ENCODE assay signal across 8 mouse cellular contexts in genomic region chr8:70131166-70131883, GRCm38 (mm10). TPM values are rescaled to one million over a fixed set of nuclear protein-coding genes. Genes with fewer than 3 reads are reported as not detected.
A peak's percentile ranks its signal among the peaks of the same experiment; 100 is the strongest.
DNase-seq lines count a peak whose midpoint lies in the region; ATAC-seq and TF ChIP-seq lines count a peak whose summit lies in the region.

Gene Nr2c2ap (plus strand): TSS chr8:70131333.

- peak; percentile 70 for ATAC-seq in embryonic facial prominence, embryonic 13.5 days (ENCODE audit: insufficient number of reproducible peaks, insufficient read depth, low FRiP score, low TSS enrichment, low read depth)
- ATAC-seq in limb, embryonic 15.5 days (ENCODE audit: insufficient number of reproducible peaks, low FRiP score, low TSS enrichment, low read depth) = peak; percentile 69; the same call in 1 of the 2 replicates

- 1% methylated on average over 37 of the region's 37 CpGs for WGBS in embryonic facial prominence, embryonic 13.5 days
- WGBS in heart, adult 2 months = 2% methylated on average over 37 of the region's 37 CpGs
- WGBS in limb, embryonic 15.5 days = 3% methylated on average over 37 of the region's 37 CpGs

- 0 out of 2 replicates have a peak, but pooled peaks have one; percentile 38 for TF ChIP-seq EP300 in heart, adult 2 months (IDR thresholded peaks at IDR 0.05; ENCODE audit: insufficient read depth, low read depth, low read length)

- H3K9me3 ChIP-seq in embryonic facial prominence, embryonic 13.5 days = no peaks in the 10 kb centered on the region
- no peaks in the 10 kb centered on the region for H3K9me3 ChIP-seq in limb, embryonic 15.5 days

- H3K79me2 ChIP-seq in heart, adult 2 months (replicated peaks; ENCODE audit: control insufficient read depth, insufficient read depth, low read length) = no peaks in the 10 kb centered on the region

- DNase-seq in 3T3-L1 (ENCODE audit: low read depth, low spot score) = peak; percentile 95
- DNase-seq in adrenal gland, postnatal 25 days = peak; percentile 87
- DNase-seq in heart, adult 2 months = peak; percentile 89
- DNase-seq in kidney, adult 8-10 months = peak; percentile 79 to 86
- peak; percentile 35 to 64 for DNase-seq in monocyte, adult 2 months (ENCODE audit: low read depth in 1 of 2, low spot score in 2 of 2)
- peak; percentile 85 to 87 for DNase-seq in spleen, postnatal 36 days (ENCODE audit: low spot score in 2 of 2)

- intact Hi-C loops in heart, adult 2 months (cut with DNase I) = loop anchor here (1.0 to 5.0 kb wide), 2 partner anchors 8 to 134 kb away; partner anchors contain the start of genes Borcs8, Gatad2a, Mef2b and Rfxank

- H3K9ac ChIP-seq in embryonic facial prominence, embryonic 13.5 days = peak within 1 kb of the TSS; percentile 77
- H3K9ac ChIP-seq in heart, adult 2 months (ENCODE audit: low read depth, low read length) = peak within 1 kb of the TSS; percentile 55
- peak within 1 kb of the TSS; percentile 62 for H3K9ac ChIP-seq in limb, embryonic 15.5 days

- peak; percentile 30 for TF ChIP-seq CTCF in heart, adult 2 months (IDR thresholded peaks at IDR 0.05)

- H3K36me3 ChIP-seq in embryonic facial prominence, embryonic 13.5 days = peaks cover 43% of the 10 kb centered on the region
- H3K36me3 ChIP-seq in heart, adult 2 months (ENCODE audit: control insufficient read depth, insufficient read depth, low read length) = no peaks in the 10 kb centered on the region
- peaks cover 41% of the 10 kb centered on the region for H3K36me3 ChIP-seq in limb, embryonic 15.5 days

- TF ChIP-seq POLR2A in heart, adult 2 months (IDR thresholded peaks at IDR 0.05; ENCODE audit: insufficient read depth, low read depth, low read length) = peak; percentile 74

- H3K27me3 ChIP-seq in embryonic facial prominence, embryonic 13.5 days = no peaks in the 10 kb centered on the region
- H3K27me3 ChIP-seq in heart, adult 2 months (ENCODE audit: control insufficient read depth, insufficient read depth, low read length) = no peaks in the 10 kb centered on the region
- H3K27me3 ChIP-seq in limb, embryonic 15.5 days = no peaks in the 10 kb centered on the region

- peak within 1 kb of the TSS; percentile 71 for H3K4me3 ChIP-seq in embryonic facial prominence, embryonic 13.5 days
- peak within 1 kb of the TSS; percentile 89 for H3K4me3 ChIP-seq in heart, adult 2 months
- peak within 1 kb of the TSS; percentile 78 for H3K4me3 ChIP-seq in limb, embryonic 15.5 days

- H3K27ac ChIP-seq in embryonic facial prominence, embryonic 13.5 days = no peak within 1 kb of the TSS
- peak within 1 kb of the TSS; percentile 72 for H3K27ac ChIP-seq in heart, adult 2 months
- H3K27ac ChIP-seq in limb, embryonic 15.5 days = 0 out of 2 replicates have a peak within 1 kb of the TSS, but pooled peaks have one; percentile 43

- peaks cover 14% of the 10 kb centered on the region for H3K4me1 ChIP-seq in embryonic facial prominence, embryonic 13.5 days
- H3K4me1 ChIP-seq in heart, adult 2 months (ENCODE audit: control insufficient read depth, insufficient read depth, low read length) = peaks cover 9% of the 10 kb centered on the region
- H3K4me1 ChIP-seq in limb, embryonic 15.5 days = peaks cover 22% of the 10 kb centered on the region

- peak within 1 kb of the TSS; percentile 85 for H3K4me2 ChIP-seq in embryonic facial prominence, embryonic 13.5 days
- peak within 1 kb of the TSS; percentile 76 for H3K4me2 ChIP-seq in limb, embryonic 15.5 days

RNA-seq across cellular contexts. Expression of gene Nr2c2ap, which starts in this region (rescaled TPM):
- 21.1 and 21.3 TPM in 2 replicates for total RNA-seq in adrenal gland, postnatal 25 days (2021)
- 26.7 and 28.4 TPM in 2 replicates for polyA plus RNA-seq in embryonic facial prominence, embryonic 13.5 days (2015; fragmentation: Nextera tagmentation; extraction: Ambion mirVana)
- 1 to 10 TPM; 5.5 to 7.6 TPM for total RNA-seq in heart, adult 2 months (2021)
- 7.0 and 10.7 TPM in 2 replicates for polyA plus RNA-seq in heart, adult 2 months (2012; rRNA removed)
- 31.2 and 33.3 TPM in 2 replicates for polyA plus RNA-seq in limb, embryonic 15.5 days (2015; fragmentation: Nextera tagmentation; extraction: Ambion mirVana)
